Mouse (Mus musculus): ENCODE measurements at regions not wholly inside any gene's neighbourhood (a gene's known extent, or its start where the extent isn't known, plus 50 kb on each side); places are given as distances from the start of the nearest gene placed in this dataset.

DNA sequence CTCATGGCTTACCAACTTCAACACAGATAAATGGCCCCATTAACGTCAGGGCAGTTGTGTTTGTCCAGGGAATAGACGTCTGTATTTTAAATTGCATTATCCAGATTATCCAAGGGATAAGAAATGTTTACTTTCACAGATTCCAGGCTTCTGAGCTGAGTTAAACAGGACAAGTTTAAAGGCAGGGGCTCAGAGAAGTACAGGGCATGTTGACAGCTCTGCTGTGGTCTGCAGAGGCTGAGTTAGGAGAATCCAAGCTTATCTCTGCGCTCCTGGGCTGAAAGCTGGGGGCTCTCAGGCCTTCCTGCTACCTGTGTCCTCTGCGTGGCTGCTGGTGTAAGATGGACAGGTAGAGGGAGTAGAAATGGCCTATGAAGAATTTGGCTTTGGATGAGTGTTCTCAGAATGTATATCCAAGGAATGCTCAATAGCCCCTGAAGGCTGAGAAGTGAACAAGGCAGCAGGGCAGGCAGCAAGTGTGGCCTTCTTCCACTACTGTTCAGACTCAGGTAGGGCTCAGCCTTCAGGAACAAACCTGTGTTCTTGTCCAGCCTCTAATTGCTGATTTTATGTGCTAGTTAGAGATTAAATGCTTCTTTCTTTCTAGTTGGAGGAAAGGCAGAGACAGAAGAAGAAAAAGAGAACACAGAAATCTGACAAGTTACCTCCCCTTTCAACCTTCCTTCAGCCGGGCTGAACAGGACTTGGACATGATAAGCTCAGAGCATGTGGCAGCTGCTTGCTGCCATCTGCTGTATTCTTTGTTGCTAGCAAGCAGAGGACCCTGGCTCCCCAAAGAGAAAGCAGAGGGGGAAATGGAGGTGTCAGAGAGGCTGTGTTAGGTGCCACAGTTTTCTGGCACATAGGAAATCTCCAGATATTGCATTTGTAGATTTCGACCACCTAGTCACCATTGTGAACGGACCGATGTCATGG is 77.9 kb upstream of the Grem2 start:
- peak; percentile 33 to 42 for DNase-seq

DNA sequence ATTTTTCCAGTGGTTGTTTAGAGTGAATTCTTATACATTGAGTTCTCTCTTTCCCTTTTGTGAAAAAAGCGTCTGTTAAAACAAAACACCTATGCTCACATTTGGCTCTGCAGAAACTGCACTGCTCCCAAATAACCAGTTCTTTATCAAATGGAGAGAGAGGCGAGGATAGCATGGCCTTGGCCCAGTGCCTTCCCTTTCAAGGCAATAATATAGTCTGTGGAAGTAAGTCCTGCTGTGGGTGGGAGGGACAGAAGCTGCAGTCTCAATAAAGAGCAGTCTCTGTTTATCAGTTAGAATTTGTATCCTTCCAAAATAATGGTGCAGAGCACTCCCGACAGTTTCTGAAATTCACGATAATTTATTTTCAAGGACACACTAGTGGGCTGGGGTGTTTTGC is 70.9 kb upstream of the Grem2 start:
- DNase-seq, result no peak

- no peak for DNase-seq
Observed at GRCm38 (mm10) chr1:174988590-174988989, 67.0 kb upstream of the Grem2 start.

DNA sequence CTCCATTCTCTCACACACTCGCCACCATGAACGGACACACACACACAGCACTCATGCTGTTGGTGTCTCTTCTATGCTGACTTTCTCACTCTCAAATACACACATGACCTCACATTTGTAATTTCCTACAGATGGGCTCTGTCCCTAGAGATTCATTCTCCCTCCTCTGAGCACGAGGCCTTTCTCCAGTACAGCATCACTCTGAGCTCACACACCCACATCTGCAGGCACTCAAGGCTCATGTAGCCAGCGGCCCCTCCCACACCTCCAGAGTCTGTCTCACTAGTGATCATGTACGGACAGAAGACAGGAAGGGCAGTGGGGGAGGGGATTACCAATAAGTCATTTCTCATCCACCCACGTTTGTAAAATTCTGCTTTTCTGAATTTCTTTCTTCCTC is 50.3 kb upstream of the Grem2 start:
- DNase-seq, result no peak

Measured in lung, postnatal 4 days (tissue).